Mouse (Mus musculus) limb, embryonic 14.5 days (tissue): ENCODE data around the gene Sfmbt1. TPM values are rescaled to one million over a fixed set of nuclear protein-coding genes. Genes with fewer than 3 reads are reported as not detected.

Source experiments
- ATAC-seq: fragments of 200-750 bp; cut with Nextera tagmentation; 2 replicates; pipeline ENCODE4 v1.8.0; 2017; ENCODE audit warnings: low read depth, moderate number of reproducible peaks, moderate TSS enrichment; ENCODE audit not compliant: low FRiP score
- DNase-seq: peaks from one replicate; pipeline ENCODE4 v3.0.0-alpha.2; 2015; ENCODE audit warnings: low spot score
- H3K27ac ChIP-seq: fragments of 300-500 bp; sonication (generic); replicated peaks from 2 replicates; pipeline ENCODE4 v1.5.1; 2014; ENCODE audit warnings: low read depth, mild to moderate bottlenecking, low read length, moderate library complexity, mixed read lengths
- H3K27me3 ChIP-seq: fragments of 300-500 bp; sonication (generic); 2 replicates; pipeline ENCODE4 v1.6.1; 2014; ENCODE audit warnings: low read length, mixed read lengths; ENCODE audit not compliant: control insufficient read depth, insufficient read depth
- H3K36me3 ChIP-seq: fragments of 300-500 bp; sonication (generic); 2 replicates; pipeline ENCODE4 v1.6.1; 2014; ENCODE audit warnings: mild to moderate bottlenecking, low read length, moderate library complexity, mixed read lengths; ENCODE audit not compliant: control insufficient read depth, insufficient read depth
- H3K4me1 ChIP-seq: fragments of 300-500 bp; sonication (generic); 2 replicates; pipeline ENCODE4 v1.6.1; 2014; ENCODE audit warnings: antibody characterized with exemption, low read length, mixed read lengths; ENCODE audit not compliant: control insufficient read depth, insufficient read depth
- H3K4me2 ChIP-seq: fragments of 300-500 bp; sonication (generic); replicated peaks from 2 replicates; pipeline ENCODE4 v1.6.1; 2014; ENCODE audit warnings: low read depth, mild to moderate bottlenecking, low read length, moderate library complexity; ENCODE audit not compliant: severe bottlenecking
- H3K4me3 ChIP-seq: fragments of 300-500 bp; sonication (generic); replicated peaks from 2 replicates; pipeline ENCODE4 v1.5.1; 2014; ENCODE audit warnings: low read length
- H3K9ac ChIP-seq: fragments of 300-500 bp; sonication (generic); 2 replicates; pipeline ENCODE4 v1.6.1; 2014; ENCODE audit warnings: mild to moderate bottlenecking, low read depth, low read length, moderate library complexity; ENCODE audit not compliant: severe bottlenecking
- H3K9me3 ChIP-seq: fragments of 300-500 bp; sonication (generic); 2 replicates; pipeline ENCODE4 v1.6.1; 2016; ENCODE audit warnings: low read length; ENCODE audit not compliant: control insufficient read depth
- POLR2A ChIP-seq: fragments of 200-500 bp; IDR thresholded peaks from 2 replicates; pipeline ENCODE4 v1.8.0; 2012; ENCODE audit warnings: inconsistent platforms, mild to moderate bottlenecking, moderate library complexity, borderline replicate concordance; ENCODE audit not compliant: insufficient read depth, insufficient read length; ENCODE audit errors: extremely low read depth
- WGBS: fragments of 180-500 bp; shearing (Covaris S2); extraction: QIAGEN DNeasy Blood & Tissue Kit; methylation state at CpG from one replicate; pipeline ENCODE4 v1.1.7; 2014; 5-methylcytosine and 5-hydroxymethylcytosine counted together
- polyA plus RNA-seq, 2 experiments: library from polyadenylated mRNA; depleted of rRNA in 1 of 2; stranded (reverse) in 1 of 2; unstranded in 1 of 2; fragments of >200 nt; fragmentation: Nextera tagmentation in 1 of 2; extraction: Ambion mirVana in 1 of 2; gene quantifications; 2 replicates each; pipeline versions ENCODE4 v1.2.1 to v1.2.3; 2012 to 2014

The Sfmbt1 gene
- polyA plus RNA-seq, 2 experiments = 7.7 to 14.0 TPM

- Histone ChIP-seq H3K27me3 (no peaks in the 10 kb centered on the region), H3K4me3 (no peak overlapping the region), H3K27ac (no peak overlapping the region), H3K9me3 (no peaks in the 10 kb centered on the region), H3K36me3 (no peaks in the 10 kb centered on the region), H3K4me1 (no peaks in the 10 kb centered on the region), H3K4me2 (no peak overlapping the region), H3K9ac (no peak overlapping the region)
- DNase-seq (no peak), ATAC-seq (no peak)
- TF ChIP-seq POLR2A = no peak
- WGBS = 77% methylated on average over 8 of the region's 8 CpGs
Measured at GRCm38 (mm10) chr14:30704098-30704855, 10.4 kb upstream of the Sfmbt1 start.

- no peaks in the 10 kb centered on the region for H3K9me3 ChIP-seq
- TF ChIP-seq POLR2A = no peak
Measured at GRCm38 (mm10) chr14:30711892-30712291, 2.8 kb upstream of the Sfmbt1 start.

GRCm38 (mm10) chr14:30713769-30714168 is 880 bp upstream of the Sfmbt1 start:
- WGBS = 91% methylated on average over 1 of the region's 1 CpGs
- ATAC-seq (no peak), DNase-seq (no peak)
- H3K27ac ChIP-seq = no peak overlapping the region
- no peak overlapping the region for H3K4me3 ChIP-seq
- no peaks in the 10 kb centered on the region for H3K36me3 ChIP-seq
- TF ChIP-seq POLR2A = no peak
- no peak overlapping the region for H3K4me2 ChIP-seq
- no peak overlapping the region for H3K9ac ChIP-seq
- no peaks in the 10 kb centered on the region for H3K27me3 ChIP-seq
- H3K4me1 ChIP-seq = peaks cover 5% of the 10 kb centered on the region
- no peaks in the 10 kb centered on the region for H3K9me3 ChIP-seq

More at GRCm38 (mm10) chr14:30711892-30712291, 2.8 kb upstream of the Sfmbt1 start:
- DNase-seq (no peak), ATAC-seq (no peak)
- WGBS = 95% methylated on average over 2 of the region's 2 CpGs
- Histone ChIP-seq H3K4me1 (peaks cover 2% of the 10 kb centered on the region), H3K9ac (no peak overlapping the region), H3K27ac (no peak overlapping the region), H3K36me3 (no peaks in the 10 kb centered on the region), H3K27me3 (no peaks in the 10 kb centered on the region), H3K4me2 (no peak overlapping the region), H3K4me3 (no peak overlapping the region)

GRCm38 (mm10) chr14:30715618-30716050 is 985 bp downstream of the Sfmbt1 start:
- Histone ChIP-seq H3K27ac (peak overlapping the region; percentile 89), H3K27me3 (no peaks in the 10 kb centered on the region), H3K9me3 (no peaks in the 10 kb centered on the region), H3K4me1 (peaks cover 5% of the 10 kb centered on the region), H3K4me2 (peak overlapping the region; percentile 86), H3K36me3 (no peaks in the 10 kb centered on the region), H3K9ac (peak overlapping the region; percentile 93), H3K4me3 (peak overlapping the region; percentile 86)
- 0% methylated on average over 52 of the region's 68 CpGs for WGBS
- TF ChIP-seq POLR2A = no peak
- ATAC-seq = peak; percentile 87
- peak; percentile 73 for DNase-seq

- DNase-seq (peak; percentile 40), ATAC-seq (peak; percentile 64; the same call in 1 of the 2 replicates)
- H3K27me3 ChIP-seq = no peaks in the 10 kb centered on the region
- H3K36me3 ChIP-seq = no peaks in the 10 kb centered on the region
- peaks cover 5% of the 10 kb centered on the region for H3K4me1 ChIP-seq
- peak overlapping the region; percentile 86 for H3K4me2 ChIP-seq
- H3K9ac ChIP-seq = peak overlapping the region; percentile 93
- no peaks in the 10 kb centered on the region for H3K9me3 ChIP-seq
- peak overlapping the region; percentile 86 for H3K4me3 ChIP-seq
- TF ChIP-seq POLR2A = no peak
- H3K27ac ChIP-seq = peak overlapping the region; percentile 89
- under 1% methylated on average over 48 of the region's 106 CpGs for WGBS
Measured at GRCm38 (mm10) chr14:30716051-30716952, 1.7 kb downstream of the Sfmbt1 start.
